Mouse (Mus musculus) heart, postnatal 0 days (tissue): ENCODE results near the gene Sit1. TPM values are rescaled to one million over a fixed set of nuclear protein-coding genes. Genes with fewer than 3 reads are reported as not detected.

ENCODE experiments used
- ATAC-seq: fragments of 200-750 bp; cut with Nextera tagmentation; 2 replicates; pipeline ENCODE4 v1.8.0; 2017; ENCODE audit warnings: low read depth, moderate number of reproducible peaks, moderate library complexity; ENCODE audit not compliant: insufficient read depth
- DNase-seq: peaks from one replicate; pipeline ENCODE4 v3.0.0-alpha.2; 2016; ENCODE audit warnings: low spot score
- H3K27ac ChIP-seq: fragments of 300-500 bp; sonication (generic); 2 replicates; pipeline ENCODE4 v1.5.1; 2014; ENCODE audit warnings: low read depth, mild to moderate bottlenecking
- H3K27me3 ChIP-seq: fragments of 300-500 bp; sonication (generic); 2 replicates; pipeline ENCODE4 v1.6.1; 2014; ENCODE audit warnings: low read length, mixed read lengths; ENCODE audit not compliant: control insufficient read depth, insufficient read depth
- H3K36me3 ChIP-seq: fragments of 300-500 bp; sonication (generic); replicated peaks from 2 replicates; pipeline ENCODE4 v1.6.1; 2014; ENCODE audit warnings: low read length, mixed read lengths; ENCODE audit not compliant: control insufficient read depth, insufficient read depth
- H3K4me1 ChIP-seq: fragments of 300-500 bp; sonication (generic); 2 replicates; pipeline ENCODE4 v1.6.1; 2014; ENCODE audit warnings: antibody characterized with exemption; ENCODE audit not compliant: control insufficient read depth, insufficient read depth
- H3K4me2 ChIP-seq: fragments of 300-500 bp; sonication (generic); 2 replicates; pipeline ENCODE4 v1.6.1; 2014; ENCODE audit warnings: low read depth, mild to moderate bottlenecking, low read length, moderate library complexity
- H3K4me3 ChIP-seq: fragments of 300-500 bp; sonication (generic); 2 replicates; pipeline ENCODE4 v1.5.1; 2014; ENCODE audit warnings: low read depth, low read length
- H3K9ac ChIP-seq: fragments of 300-500 bp; sonication (generic); replicated peaks from 2 replicates; pipeline ENCODE4 v1.6.1; 2014; ENCODE audit warnings: low read depth, low read length, mixed read lengths
- H3K9me3 ChIP-seq: fragments of 300-500 bp; sonication (generic); replicated peaks from 2 replicates; pipeline ENCODE4 v1.6.1; 2016; ENCODE audit warnings: low read length; ENCODE audit not compliant: control insufficient read depth
- CTCF ChIP-seq: IDR thresholded peaks from 2 replicates; pipeline ENCODE4 v1.5.1; 2016; ENCODE audit warnings: antibody characterized with exemption, control low read depth, low read depth
- EP300 ChIP-seq: IDR thresholded peaks from 2 replicates; pipeline ENCODE4 v1.6.1; 2016; ENCODE audit warnings: antibody characterized with exemption, low read depth
- WGBS: fragments of 180-500 bp; shearing (Covaris S2); extraction: QIAGEN DNeasy Blood & Tissue Kit; methylation state at CpG from one replicate; pipeline ENCODE4 v1.1.7; 2014; 5-methylcytosine and 5-hydroxymethylcytosine counted together
- polyA plus RNA-seq: library from polyadenylated mRNA; unstranded; fragments of >200 nt; fragmentation: Nextera tagmentation; extraction: Ambion mirVana; gene quantifications from 2 replicates; pipeline ENCODE4 v1.2.1, GENCODE M21; 2015
- total RNA-seq: library from RNA; depleted of rRNA; stranded (reverse); fragments of >200 nt; gene quantifications from 2 replicates; pipeline ENCODE4 v1.2.3, GENCODE M21; 2014; ENCODE audit warnings: low replicate concordance

Gene Sit1
- total and polyA plus RNA-seq, 2 experiments from 2014 or later: not detected

GRCm38 (mm10) chr4:43512653-43513052, 29.1 kb upstream of the Sit1 start:
- H3K9ac ChIP-seq: no peak overlapping the region
- H3K27me3 ChIP-seq: no peaks in the 10 kb centered on the region
- no peaks in the 10 kb centered on the region for H3K9me3 ChIP-seq
- DNase-seq (no peak), ATAC-seq (no peak)
- peaks cover 7% of the 10 kb centered on the region; the same call in 1 of the 2 replicates for H3K4me1 ChIP-seq
- TF ChIP-seq EP300: no peak
- 0 out of 2 replicates have a peak, but pooled peaks cover 8% of the 10 kb centered on the region for H3K36me3 ChIP-seq
- no peak overlapping the region for H3K4me3 ChIP-seq
- no peak overlapping the region for H3K4me2 ChIP-seq
- 40% methylated on average over 7 of the region's 7 CpGs for WGBS
- no peak overlapping the region for H3K27ac ChIP-seq

GRCm38 (mm10) chr4:43511675-43512454, 28.3 kb upstream of the Sit1 start:
- Histone ChIP-seq H3K36me3 (0 out of 2 replicates have a peak, but pooled peaks cover 2% of the 10 kb centered on the region), H3K4me2 (no peak overlapping the region), H3K27me3 (no peaks in the 10 kb centered on the region), H3K4me1 (peaks cover 8% of the 10 kb centered on the region; the same call in 1 of the 2 replicates), H3K9me3 (no peaks in the 10 kb centered on the region), H3K27ac (no peak overlapping the region), H3K9ac (no peak overlapping the region), H3K4me3 (no peak overlapping the region)
- DNase-seq: no peak
- WGBS: 56% methylated on average over 17 of the region's 19 CpGs
- ATAC-seq: no peak
- no peak for TF ChIP-seq CTCF
- no peak for TF ChIP-seq EP300

- WGBS: 41% methylated on average over 9 of the region's 9 CpGs
- Histone ChIP-seq H3K27me3 (no peaks in the 10 kb centered on the region), H3K27ac (no peak overlapping the region), H3K36me3 (no peaks in the 10 kb centered on the region), H3K4me1 (peaks cover 8% of the 10 kb centered on the region; the same call in 1 of the 2 replicates), H3K9me3 (no peaks in the 10 kb centered on the region), H3K4me2 (peak overlapping the region; percentile 93), H3K4me3 (peak overlapping the region; percentile 49), H3K9ac (no peak overlapping the region)
- no peak for TF ChIP-seq CTCF
- TF ChIP-seq EP300: no peak
- DNase-seq (peak; percentile 4), ATAC-seq (no peak)
Observed at GRCm38 (mm10) chr4:43509109-43509508, 25.6 kb upstream of the Sit1 start.

- peak overlapping the region; percentile 93 for H3K4me2 ChIP-seq
- 3% methylated on average over 13 of the region's 13 CpGs for WGBS
Observed at GRCm38 (mm10) chr4:43508666-43508997, 25.1 kb upstream of the Sit1 start.

GRCm38 (mm10) chr4:43507938-43508665, 24.6 kb upstream of the Sit1 start:
- Histone ChIP-seq H3K9me3 (no peaks in the 10 kb centered on the region), H3K9ac (peak overlapping the region; percentile 56), H3K4me1 (peaks cover 8% of the 10 kb centered on the region; the same call in 1 of the 2 replicates), H3K27me3 (no peaks in the 10 kb centered on the region), H3K36me3 (no peaks in the 10 kb centered on the region), H3K4me3 (peak overlapping the region; percentile 49), H3K4me2 (peak overlapping the region; percentile 93), H3K27ac (no peak overlapping the region)
- 7% methylated on average over 21 of the region's 22 CpGs for WGBS
- DNase-seq (peak; percentile 39), ATAC-seq (peak; percentile 50)
- TF ChIP-seq CTCF (no peak), EP300 (no peak)

More at GRCm38 (mm10) chr4:43508666-43508997, 25.1 kb upstream of the Sit1 start:
- H3K9ac ChIP-seq: peak overlapping the region; percentile 56
- no peaks in the 10 kb centered on the region for H3K9me3 ChIP-seq
- DNase-seq (peak; percentile 57), ATAC-seq (peak; percentile 85)
- H3K36me3 ChIP-seq: no peaks in the 10 kb centered on the region
- H3K4me3 ChIP-seq: peak overlapping the region; percentile 49
- no peak overlapping the region for H3K27ac ChIP-seq
- peaks cover 8% of the 10 kb centered on the region; the same call in 1 of the 2 replicates for H3K4me1 ChIP-seq
- TF ChIP-seq CTCF (0 out of 2 replicates have a peak, but pooled peaks have one; percentile 11), EP300 (no peak)
- no peaks in the 10 kb centered on the region for H3K27me3 ChIP-seq
